Mouse (Mus musculus): ENCODE results near the gene Sema4c. TPM values are rescaled to one million over a fixed set of nuclear protein-coding genes. Genes with fewer than 3 reads are reported as not detected.

Sema4c gene
- 100 to 1,000 TPM in 2 of 26 experiments, 10 to 100 TPM in 24; 10.2 to 415 (median 29.1) TPM for total RNA-seq (2018; cell fraction: chromatin; rRNA removed)
- total RNA-seq (2018; cell fraction: cytosol; rRNA removed): 10 to 100 TPM in 6 of 26 experiments, 1 to 10 TPM in 20; 2.2 to 85.8 (median 5.8) TPM
- 100 to 1,000 TPM in 2 of 26 experiments, 10 to 100 TPM in 22, 1 to 10 TPM in 2; 6.1 to 367 (median 16.3) TPM for total RNA-seq (2018; cell fraction: nucleus; rRNA removed)
- 1.1 to 9.2 TPM (median 3.1 TPM) in 3 replicates for polyA plus RNA-seq (2018)

DNA sequence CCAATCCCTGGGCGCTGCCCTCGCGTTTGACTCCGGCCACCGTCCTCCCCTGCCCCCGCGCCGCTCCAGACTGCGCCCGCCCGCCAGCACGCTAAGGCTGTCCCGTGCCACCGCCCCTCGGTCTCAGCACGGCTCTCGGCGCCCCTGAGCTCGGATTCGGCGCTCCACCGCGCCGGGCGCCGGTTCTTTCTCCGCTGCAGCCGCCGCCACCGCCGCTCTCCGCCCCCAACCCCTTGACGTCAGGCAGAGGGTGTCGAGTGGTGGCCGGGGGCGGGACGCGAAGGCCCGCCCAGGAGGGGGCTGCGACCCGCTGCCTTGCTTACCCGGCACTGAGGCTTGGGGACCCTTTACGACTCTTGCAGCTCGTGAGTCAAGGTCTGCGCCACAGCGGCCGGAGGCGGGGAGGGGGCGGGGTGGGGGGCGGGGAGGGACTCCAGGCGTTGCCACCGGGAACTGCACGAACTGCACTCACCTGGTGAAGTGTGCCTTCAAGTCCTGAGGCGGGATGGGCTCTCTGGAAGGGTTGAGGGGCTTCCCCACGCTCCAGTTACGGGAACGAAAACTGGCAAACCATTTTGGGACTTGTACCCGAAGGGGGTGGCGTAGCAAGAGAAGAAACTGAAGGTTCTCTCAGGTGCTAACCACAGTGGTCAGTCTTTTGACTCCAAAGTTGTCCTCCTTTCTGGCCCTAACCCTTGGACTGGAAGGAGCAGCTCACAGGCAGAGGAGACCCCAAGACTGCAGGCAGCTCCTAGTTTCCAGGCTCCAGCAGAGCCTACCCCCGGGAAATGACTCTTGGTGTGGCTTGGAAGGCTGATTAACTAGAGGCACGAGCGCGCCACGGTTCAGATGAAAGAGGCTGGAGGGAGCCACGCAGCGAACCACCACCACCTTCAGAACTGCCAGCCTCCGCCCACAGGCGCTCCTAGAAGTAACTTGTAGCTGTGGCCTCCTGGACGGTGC lies at the start of gene Sema4c:
Sema4c (minus strand) TSS at position 319 of the 963 bp plus-strand sequence.
- 9% methylated on average over 51 of the region's 69 CpGs for WGBS (ENCODE audit: missing documents)
- peaks cover under 1% of the 10 kb centered on the region; the same call in 1 of the 2 replicates for H3K36me3 ChIP-seq (ENCODE audit: inconsistent target)
- H3K4me3 ChIP-seq (ENCODE audit: inconsistent target): peak within 1 kb of the TSS; percentile 67
- no peak within 1 kb of the TSS for H3K27ac ChIP-seq
- H3K79me2 ChIP-seq (ENCODE audit: inconsistent target): no peaks in the 10 kb centered on the region

DNA sequence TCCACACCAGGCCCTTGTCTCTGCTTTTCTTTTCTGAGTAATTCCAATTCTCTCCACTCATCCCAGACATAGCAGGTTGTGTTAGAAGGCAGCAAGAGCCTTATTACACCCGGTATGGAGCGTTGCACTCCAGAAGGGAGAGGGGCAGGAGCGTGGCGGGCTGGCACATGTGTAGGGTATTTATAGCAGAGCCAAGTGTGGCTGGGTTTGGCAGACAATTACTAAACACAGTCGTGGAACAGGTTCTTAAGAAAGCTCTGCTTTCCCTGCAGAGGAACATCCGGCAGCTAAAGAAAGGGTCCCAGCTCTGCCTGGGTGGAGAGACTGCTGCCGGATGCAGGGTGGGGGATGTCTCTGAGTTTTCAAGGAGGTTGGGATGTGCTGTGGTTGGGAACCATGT lies 48.8 kb upstream of the Sema4c start:
- no peak overlapping the region for H3K4me3 ChIP-seq (ENCODE audit: inconsistent target)
- no peaks in the 10 kb centered on the region for H3K79me2 ChIP-seq (ENCODE audit: inconsistent target)
- 90% methylated on average over 7 of the region's 7 CpGs for WGBS (ENCODE audit: missing documents)
- H3K36me3 ChIP-seq (ENCODE audit: inconsistent target): no peaks in the 10 kb centered on the region
- no peak overlapping the region for H3K27ac ChIP-seq

DNA sequence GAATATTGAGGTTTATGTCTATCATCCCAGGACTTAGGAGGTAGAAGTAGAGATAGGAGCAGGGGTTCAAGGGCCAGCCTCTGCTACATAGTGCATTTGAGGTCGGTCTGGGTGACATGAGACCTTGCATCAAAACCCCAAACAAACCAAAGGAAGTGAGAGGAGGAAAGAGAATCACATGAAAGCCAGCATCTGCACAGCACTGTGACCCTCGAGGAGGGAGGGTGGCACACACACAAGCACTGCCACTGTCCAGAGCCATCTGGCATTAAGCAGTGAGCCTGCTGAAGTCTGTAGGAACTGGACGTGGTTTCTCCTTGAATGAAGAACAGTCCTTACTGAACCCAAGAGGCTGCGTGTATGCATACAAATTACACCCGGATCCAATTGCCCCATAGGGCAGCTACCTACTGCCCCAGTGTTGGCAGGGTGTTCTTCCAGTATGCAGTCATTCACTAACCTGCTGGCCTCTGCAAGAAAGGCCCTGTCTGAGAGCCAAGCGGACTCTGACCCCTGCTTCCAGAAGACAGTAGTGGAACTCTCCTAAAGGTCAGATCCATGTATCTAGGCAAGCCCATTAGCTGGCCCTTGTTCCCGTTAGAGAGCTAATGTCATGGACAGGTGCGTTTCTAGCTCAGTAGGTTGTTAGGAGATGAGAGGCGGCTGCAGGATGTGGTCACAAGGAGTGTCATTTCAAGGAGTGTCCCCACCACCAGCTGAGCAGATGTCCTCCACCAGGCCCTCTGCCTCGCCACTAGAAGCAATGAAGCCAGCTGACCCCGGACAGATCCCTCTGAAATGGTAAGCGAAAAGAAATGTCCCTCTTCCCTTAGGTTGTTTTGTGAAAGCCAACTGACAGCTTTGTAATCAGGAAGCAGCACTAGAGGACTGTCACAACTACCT lies 46.4 kb upstream of the Sema4c start:
- Histone ChIP-seq H3K79me2 (ENCODE audit: inconsistent target) (no peaks in the 10 kb centered on the region), H3K36me3 (ENCODE audit: inconsistent target) (no peaks in the 10 kb centered on the region), H3K4me3 (ENCODE audit: inconsistent target) (no peak overlapping the region), H3K27ac (no peak overlapping the region)
- 67% methylated on average over 12 of the region's 12 CpGs for WGBS (ENCODE audit: missing documents)

DNA sequence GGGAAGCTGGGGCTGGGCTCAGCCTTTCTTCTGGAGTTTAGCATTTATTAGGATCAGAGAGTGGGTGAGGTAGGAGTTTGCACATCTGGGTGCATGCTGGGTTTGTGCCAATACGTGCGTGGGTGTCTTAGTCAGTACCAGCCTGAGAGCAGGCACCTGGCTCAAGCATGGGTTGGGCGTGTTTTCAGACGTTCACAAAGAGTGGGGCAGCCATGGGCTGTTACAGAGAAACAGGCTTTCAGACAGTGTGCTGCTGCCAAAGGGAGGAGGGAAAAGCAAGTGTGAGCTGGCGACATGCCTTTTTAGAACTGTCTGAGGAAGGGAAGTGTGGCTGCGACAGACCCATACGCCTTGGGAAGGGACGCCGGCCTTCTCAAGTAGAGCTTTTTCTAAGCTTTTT lies 45.2 kb upstream of the Sema4c start:
- no peak overlapping the region for H3K4me3 ChIP-seq (ENCODE audit: inconsistent target)
- 52% methylated on average over 9 of the region's 9 CpGs for WGBS (ENCODE audit: missing documents)
- H3K36me3 ChIP-seq (ENCODE audit: inconsistent target): no peaks in the 10 kb centered on the region
- H3K79me2 ChIP-seq (ENCODE audit: inconsistent target): no peaks in the 10 kb centered on the region
- no peak overlapping the region for H3K27ac ChIP-seq

DNA sequence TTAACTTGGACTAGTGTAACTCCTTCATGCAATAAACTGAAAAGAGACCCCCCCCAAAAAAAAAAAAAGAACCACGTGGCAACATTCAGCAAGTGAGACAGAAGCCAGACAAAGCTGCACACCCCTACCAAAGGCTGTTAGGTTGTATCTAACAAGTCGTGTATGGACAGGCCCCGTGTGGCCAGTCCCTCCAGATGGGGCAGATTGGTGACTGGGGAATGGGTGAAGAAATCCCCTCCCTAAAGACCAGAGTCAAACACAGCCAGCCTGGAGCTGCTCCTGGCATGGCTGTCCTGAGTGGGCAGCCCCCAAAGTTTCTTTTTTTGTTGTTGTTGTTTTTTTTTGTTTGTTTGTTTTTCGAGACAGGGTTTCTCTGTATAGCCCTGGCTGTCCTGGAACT lies 44.1 kb upstream of the Sema4c start:
- Histone ChIP-seq H3K27ac (no peak overlapping the region), H3K79me2 (ENCODE audit: inconsistent target) (no peaks in the 10 kb centered on the region), H3K4me3 (ENCODE audit: inconsistent target) (no peak overlapping the region), H3K36me3 (ENCODE audit: inconsistent target) (no peaks in the 10 kb centered on the region)
- 72% methylated on average over 4 of the region's 4 CpGs for WGBS (ENCODE audit: missing documents)

DNA sequence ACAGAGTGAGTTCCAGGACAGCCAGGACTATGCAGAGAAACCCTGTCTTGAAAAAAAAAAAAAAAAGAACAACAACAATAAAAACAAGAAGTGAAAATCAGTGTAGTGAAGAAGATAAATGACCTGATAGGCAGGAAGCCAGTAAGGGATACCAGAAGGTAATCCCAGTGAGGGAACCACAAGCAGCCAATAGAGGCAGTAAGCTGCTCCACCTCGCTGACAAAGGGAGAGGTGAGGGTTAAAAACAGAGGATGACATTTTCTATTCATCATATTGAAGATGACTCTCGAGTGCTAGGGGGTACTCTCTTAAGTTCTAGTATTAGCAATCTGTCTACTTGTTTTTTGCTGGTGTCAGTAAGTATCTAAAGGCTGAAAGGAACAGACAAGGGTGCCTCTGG lies 40.3 kb upstream of the Sema4c start:
- WGBS (ENCODE audit: missing documents): 91% methylated on average over 2 of the region's 2 CpGs
- no peak overlapping the region for H3K4me3 ChIP-seq (ENCODE audit: inconsistent target)
- no peaks in the 10 kb centered on the region for H3K36me3 ChIP-seq (ENCODE audit: inconsistent target)
- H3K79me2 ChIP-seq (ENCODE audit: inconsistent target): no peaks in the 10 kb centered on the region
- no peak overlapping the region for H3K27ac ChIP-seq

DNA sequence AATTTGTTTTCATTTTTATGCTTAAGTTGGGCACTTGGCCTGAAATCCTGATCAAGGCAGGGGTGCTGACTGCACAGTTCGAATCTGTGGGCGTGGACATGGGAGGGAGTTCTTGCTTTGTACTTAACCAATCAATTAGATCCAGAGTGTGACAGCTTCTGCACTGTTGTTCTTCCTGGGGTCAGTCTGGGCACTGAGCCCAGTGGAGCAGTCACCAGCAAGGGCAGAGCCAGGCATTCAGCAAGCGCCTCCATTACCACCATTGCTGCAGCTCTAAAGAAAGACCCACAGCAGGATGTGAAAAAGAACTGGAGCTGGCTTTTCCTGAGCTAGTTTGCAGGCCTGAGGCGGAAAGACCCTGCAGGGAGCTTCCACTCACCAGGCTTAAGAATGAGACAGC lies 38.0 kb upstream of the Sema4c start:
- WGBS (ENCODE audit: missing documents): 77% methylated on average over 4 of the region's 4 CpGs
- Histone ChIP-seq H3K79me2 (ENCODE audit: inconsistent target) (no peaks in the 10 kb centered on the region), H3K27ac (no peak overlapping the region), H3K36me3 (ENCODE audit: inconsistent target) (no peaks in the 10 kb centered on the region), H3K4me3 (ENCODE audit: inconsistent target) (no peak overlapping the region)

DNA sequence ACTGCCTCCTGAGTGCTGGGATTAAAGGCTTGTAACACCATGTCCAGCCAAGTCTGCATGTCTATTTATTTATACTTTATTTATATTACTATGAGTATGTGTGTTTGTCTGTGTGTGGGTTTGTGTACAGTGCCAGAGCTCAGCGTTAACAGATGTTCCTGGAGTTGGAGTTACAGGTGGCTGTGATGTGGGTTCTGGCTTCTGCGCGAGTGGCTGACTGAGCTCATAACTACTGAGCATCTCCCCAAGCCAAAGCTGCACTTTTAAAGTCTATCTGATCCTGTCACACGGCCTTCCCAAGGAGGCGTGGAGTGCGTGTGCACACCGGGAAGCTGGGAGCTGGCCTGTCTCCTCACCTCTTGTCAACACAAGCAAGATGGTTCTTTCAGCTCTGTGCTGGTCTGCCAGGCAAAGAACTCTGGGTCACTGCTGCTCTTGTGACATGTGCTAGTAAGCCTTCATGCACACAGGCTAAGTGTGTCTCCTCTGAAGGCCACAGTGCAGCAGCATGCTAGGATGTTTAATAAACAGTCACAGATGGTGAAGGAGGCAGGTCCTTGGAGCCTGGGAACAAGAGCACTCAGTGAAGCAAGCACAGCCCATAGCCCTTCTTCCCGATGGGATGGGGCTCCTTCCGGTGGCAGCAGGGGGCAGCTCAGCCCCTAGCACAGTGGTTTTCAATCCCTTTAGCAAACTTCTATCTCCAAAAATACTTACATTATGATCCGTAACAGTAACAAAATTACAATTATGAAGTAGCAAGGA lies 37.2 kb upstream of the Sema4c start:
- WGBS (ENCODE audit: missing documents): 85% methylated on average over 10 of the region's 10 CpGs
- H3K4me3 ChIP-seq (ENCODE audit: inconsistent target): no peak overlapping the region
- no peaks in the 10 kb centered on the region for H3K79me2 ChIP-seq (ENCODE audit: inconsistent target)
- H3K36me3 ChIP-seq (ENCODE audit: inconsistent target): no peaks in the 10 kb centered on the region
- no peak overlapping the region for H3K27ac ChIP-seq

DNA sequence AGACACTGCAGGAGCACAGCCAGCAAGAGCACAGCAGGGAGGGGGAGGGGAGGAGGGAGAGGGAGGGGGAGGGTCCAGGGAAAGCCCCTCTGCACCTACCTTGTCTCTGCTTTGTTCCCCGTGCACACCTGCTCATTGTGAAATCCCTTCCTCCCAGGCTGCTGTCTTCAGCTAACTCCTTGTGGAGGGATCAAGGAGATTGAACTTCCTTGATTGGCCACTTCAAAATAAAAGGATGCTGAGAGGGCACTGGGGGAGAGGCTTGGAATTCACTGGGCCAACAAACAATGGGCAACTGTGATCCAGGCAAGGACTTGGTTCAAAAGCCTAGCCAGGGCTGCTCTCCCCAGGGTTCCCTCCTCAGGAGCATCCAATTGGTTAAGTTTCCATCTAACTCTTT lies 35.0 kb upstream of the Sema4c start:
- no peaks in the 10 kb centered on the region for H3K79me2 ChIP-seq (ENCODE audit: inconsistent target)
- no peak overlapping the region for H3K27ac ChIP-seq
- WGBS (ENCODE audit: missing documents): 33% methylated on average over 1 of the region's 1 CpGs
- H3K36me3 ChIP-seq (ENCODE audit: inconsistent target): no peaks in the 10 kb centered on the region
- H3K4me3 ChIP-seq (ENCODE audit: inconsistent target): no peak overlapping the region

DNA sequence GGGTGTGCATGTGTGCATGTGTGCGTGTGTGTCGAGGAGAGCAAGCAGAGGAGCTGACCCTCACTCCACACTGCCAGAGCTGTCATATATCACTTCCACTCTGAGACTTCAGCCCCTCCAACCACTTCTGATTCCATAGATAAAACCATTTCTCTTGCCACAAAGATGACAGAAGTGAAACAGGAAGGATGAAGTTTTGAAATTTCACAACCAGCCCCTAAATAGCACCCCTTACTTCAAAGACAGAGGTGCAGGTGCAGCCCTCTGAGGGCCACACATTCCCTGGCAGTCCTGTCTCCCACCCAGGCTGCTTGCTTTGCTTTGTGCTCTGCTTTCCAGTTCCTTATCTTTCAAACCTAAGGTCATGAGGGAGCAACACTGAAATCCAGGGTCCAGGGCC lies 33.3 kb upstream of the Sema4c start:
- H3K79me2 ChIP-seq (ENCODE audit: inconsistent target): no peaks in the 10 kb centered on the region
- H3K36me3 ChIP-seq (ENCODE audit: inconsistent target): no peaks in the 10 kb centered on the region
- H3K4me3 ChIP-seq (ENCODE audit: inconsistent target): no peak overlapping the region
- no peak overlapping the region for H3K27ac ChIP-seq
- 5% methylated on average over 2 of the region's 2 CpGs for WGBS (ENCODE audit: missing documents)

DNA sequence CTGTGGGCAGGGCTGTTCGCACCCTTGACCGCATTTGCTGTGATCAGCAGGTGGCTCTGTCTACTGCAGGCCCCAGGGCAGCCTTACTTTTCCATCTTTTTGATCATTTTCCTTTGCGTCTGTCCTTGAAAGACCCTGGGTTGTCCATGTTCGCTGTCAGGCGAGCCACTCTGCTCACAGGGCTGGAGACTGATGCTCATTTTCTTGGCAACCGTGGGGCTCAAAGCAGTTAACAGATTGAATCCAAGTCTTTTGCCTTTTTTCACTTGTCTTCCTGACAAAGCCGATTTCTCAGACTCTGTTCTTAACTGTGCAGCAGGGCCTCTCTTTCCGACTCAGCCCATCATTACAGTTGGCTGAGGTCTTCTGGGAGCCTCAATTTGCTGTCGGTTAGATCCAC lies 32.5 kb upstream of the Sema4c start:
- 94% methylated on average over 9 of the region's 9 CpGs for WGBS (ENCODE audit: missing documents)
- H3K36me3 ChIP-seq (ENCODE audit: inconsistent target): no peaks in the 10 kb centered on the region
- H3K79me2 ChIP-seq (ENCODE audit: inconsistent target): no peaks in the 10 kb centered on the region

DNA sequence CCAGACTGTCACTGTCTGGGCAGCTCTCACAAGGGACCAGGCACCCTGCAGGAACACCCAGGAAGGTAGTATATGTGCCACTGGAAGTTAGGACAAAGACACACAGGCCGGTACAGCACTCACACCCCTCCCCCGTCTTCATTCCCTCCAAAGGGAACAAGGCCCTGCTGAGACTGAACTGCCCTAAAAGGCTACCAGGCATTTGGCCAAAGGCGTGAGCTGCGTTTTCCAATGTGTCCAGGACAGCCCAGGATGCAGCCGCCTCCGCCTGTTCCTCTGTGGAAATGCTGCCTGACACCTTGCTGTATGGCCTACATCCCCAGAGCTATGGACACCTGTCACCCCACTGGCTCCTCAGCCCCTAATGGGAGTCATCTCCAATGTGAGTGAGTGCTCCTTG lies 31.3 kb upstream of the Sema4c start:
- 83% methylated on average over 6 of the region's 6 CpGs for WGBS (ENCODE audit: missing documents)
- Histone ChIP-seq H3K4me3 (ENCODE audit: inconsistent target) (no peak overlapping the region), H3K27ac (no peak overlapping the region)

More for the DNA sequence above, 32.5 kb upstream of the Sema4c start:
- Histone ChIP-seq H3K4me3 (ENCODE audit: inconsistent target) (no peak overlapping the region), H3K27ac (no peak overlapping the region)

DNA sequence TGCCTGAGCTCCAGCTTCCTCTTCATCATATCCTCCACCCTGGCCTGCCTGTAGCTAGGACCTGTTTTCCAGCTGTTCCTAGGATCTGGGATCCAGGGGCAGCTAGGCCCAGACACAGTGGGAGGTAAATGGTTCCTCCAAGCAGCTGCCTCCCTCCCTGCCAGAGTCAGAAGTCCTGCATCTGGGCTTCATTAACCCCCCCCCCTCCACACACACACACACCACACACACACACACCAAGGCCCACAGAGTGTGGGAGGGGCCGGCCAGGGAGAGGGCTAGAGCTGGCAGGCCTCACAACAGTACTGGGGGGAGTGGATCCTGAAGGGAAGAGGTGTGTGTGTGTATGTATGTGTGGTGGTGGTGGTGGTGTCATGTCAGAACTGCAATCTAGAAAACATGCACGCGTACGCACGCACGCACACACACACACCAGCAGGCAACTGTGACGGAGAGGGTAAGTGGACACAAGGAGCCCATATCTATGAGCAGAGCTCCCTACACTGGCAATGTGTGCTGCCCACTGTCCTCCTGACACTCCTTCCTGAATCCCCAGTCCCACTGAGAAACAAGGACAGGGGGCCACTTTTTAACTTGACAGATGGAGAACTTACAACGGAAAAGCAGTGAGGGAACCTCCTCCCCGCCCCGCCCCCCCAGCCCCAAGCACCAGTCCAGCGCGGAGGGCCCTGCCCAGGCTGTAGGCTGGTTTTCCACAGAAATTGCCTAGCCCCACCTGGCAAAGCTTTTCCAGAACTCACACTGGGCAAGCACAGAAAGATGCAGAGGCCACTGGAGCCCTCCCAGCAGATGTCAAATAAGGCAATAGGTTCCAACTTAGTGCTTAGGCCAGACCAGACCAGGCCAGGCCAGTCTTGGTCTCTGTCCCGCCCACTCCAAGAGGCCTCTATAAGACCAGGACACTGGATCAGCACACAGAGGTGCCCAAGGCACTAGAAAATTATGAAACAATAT lies 30.6 kb upstream of the Sema4c start:
- Histone ChIP-seq H3K36me3 (ENCODE audit: inconsistent target) (no peaks in the 10 kb centered on the region), H3K4me3 (ENCODE audit: inconsistent target) (no peak overlapping the region), H3K79me2 (ENCODE audit: inconsistent target) (no peaks in the 10 kb centered on the region), H3K27ac (no peak overlapping the region)
- WGBS (ENCODE audit: missing documents): 75% methylated on average over 12 of the region's 13 CpGs

More for the DNA sequence above, 31.3 kb upstream of the Sema4c start:
- Histone ChIP-seq H3K79me2 (ENCODE audit: inconsistent target) (no peaks in the 10 kb centered on the region), H3K36me3 (ENCODE audit: inconsistent target) (no peaks in the 10 kb centered on the region)

Measured in macrophage (primary cell).